Mouse (Mus musculus) heart, postnatal 0 days (tissue): ENCODE measurements around the gene Lrrc63.

Experiments
- CTCF ChIP-seq: IDR thresholded peaks from 2 replicates; pipeline ENCODE4 v1.5.1; 2016; ENCODE audit warnings: antibody characterized with exemption, control low read depth, low read depth
- EP300 ChIP-seq: IDR thresholded peaks from 2 replicates; pipeline ENCODE4 v1.6.1; 2016; ENCODE audit warnings: antibody characterized with exemption, low read depth

DNA sequence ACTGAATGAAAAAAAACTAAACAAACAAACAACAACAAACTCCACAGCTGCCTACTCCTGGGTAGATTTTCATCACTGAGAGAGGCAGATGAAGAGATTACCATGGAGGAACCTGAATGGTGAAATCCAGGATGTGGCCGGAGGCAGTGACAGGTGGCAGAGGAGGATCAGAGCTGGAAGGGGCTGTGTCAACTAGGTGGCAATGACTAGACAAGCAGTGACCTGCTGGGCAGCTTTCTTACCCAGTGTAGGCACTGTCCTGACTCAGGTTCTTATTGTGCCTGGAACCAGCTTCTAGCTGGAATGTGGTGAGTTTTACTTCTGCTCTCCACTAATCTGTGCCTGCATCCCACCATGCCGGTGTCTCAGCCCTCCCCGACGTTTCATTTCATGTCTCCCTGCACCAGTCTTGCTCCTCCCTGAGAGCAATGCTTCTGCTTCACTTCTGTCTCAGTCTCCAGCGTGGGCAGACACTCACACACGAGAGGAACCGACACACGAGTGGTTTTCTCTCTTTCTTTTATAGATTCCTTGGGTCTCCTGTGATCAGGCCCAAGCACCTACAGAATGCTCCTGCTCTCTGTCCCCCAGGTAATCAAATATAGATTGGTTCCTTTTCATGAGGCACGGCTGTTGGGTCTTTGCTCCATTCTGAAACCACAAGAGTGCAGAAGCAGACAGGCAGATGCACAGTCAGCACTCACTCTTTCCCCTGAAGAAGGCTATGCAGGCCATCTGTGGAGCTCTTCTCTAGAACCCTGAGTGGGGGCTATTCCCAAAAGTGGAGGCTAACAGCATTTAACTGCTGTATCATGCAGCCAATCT lies 44.3 kb upstream of the Lrrc63 start:
- TF ChIP-seq CTCF (no peak), EP300 (no peak)
